In the genomic region with DNA sequence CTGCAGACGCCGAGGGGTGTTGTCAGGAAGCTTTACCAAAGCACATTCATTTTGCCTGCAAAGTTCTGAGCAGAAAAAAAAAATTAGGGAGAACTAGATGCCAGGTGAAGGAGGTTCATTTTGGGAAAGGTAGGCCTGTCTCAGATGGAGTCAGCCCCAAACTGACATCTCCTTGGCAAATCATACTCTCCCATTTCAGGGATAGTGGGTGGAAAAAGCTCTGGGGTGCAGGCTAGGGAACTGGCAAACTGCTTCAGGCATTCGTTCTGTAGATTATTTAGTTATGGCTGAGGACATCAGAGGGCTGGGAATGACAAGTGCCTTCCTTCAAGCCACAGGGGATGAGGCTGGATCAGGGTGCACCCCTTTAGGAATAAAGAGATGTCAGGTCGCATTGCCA, we compare ENCODE assay signal across 20 mouse cellular contexts.
"Had no signal": no experiment of that assay in that cellular context is flagged by ENCODE, and none has a peak within 500 bp of the region (broad histone marks: within the 10 kb centered on the region; RNA-seq: fewer than 3 reads in every experiment).

No protein-coding gene starts in this region.

- H3K27ac ChIP-seq: liver, embryonic 15.5 days; lung, embryonic 15.5 days; midbrain, embryonic 10.5 days; midbrain, embryonic 13.5 days; midbrain, embryonic 15.5 days; neural tube, embryonic 13.5 days; neural tube, embryonic 15.5 days had no signal

- H3K9me3 ChIP-seq: liver, embryonic 15.5 days; lung, embryonic 15.5 days; midbrain, embryonic 10.5 days; midbrain, embryonic 13.5 days; midbrain, embryonic 15.5 days; neural tube, embryonic 13.5 days; neural tube, embryonic 15.5 days had no signal

- H3K4me2 ChIP-seq: liver, embryonic 15.5 days; lung, embryonic 15.5 days; midbrain, embryonic 13.5 days; midbrain, embryonic 15.5 days; neural tube, embryonic 13.5 days; neural tube, embryonic 15.5 days had no signal

- H3K4me1 ChIP-seq: liver, embryonic 15.5 days; lung, embryonic 15.5 days; midbrain, embryonic 13.5 days; midbrain, embryonic 15.5 days; neural tube, embryonic 13.5 days; neural tube, embryonic 15.5 days had no signal

- H3K27me3 ChIP-seq: liver, embryonic 15.5 days; lung, embryonic 15.5 days; midbrain, embryonic 13.5 days; midbrain, embryonic 15.5 days; neural tube, embryonic 13.5 days; neural tube, embryonic 15.5 days had no signal

- H3K36me3 ChIP-seq: liver, embryonic 15.5 days; lung, embryonic 15.5 days; midbrain, embryonic 10.5 days; midbrain, embryonic 13.5 days; midbrain, embryonic 15.5 days; neural tube, embryonic 13.5 days; neural tube, embryonic 15.5 days had no signal

- H3K4me3 ChIP-seq: liver, embryonic 15.5 days; lung, embryonic 15.5 days; midbrain, embryonic 10.5 days; midbrain, embryonic 13.5 days; midbrain, embryonic 15.5 days; myocyte; neural tube, embryonic 13.5 days; neural tube, embryonic 15.5 days had no signal

- H3K9ac ChIP-seq: liver, embryonic 15.5 days; liver, postnatal 0 days; lung, embryonic 15.5 days; midbrain, embryonic 13.5 days; midbrain, embryonic 15.5 days; neural tube, embryonic 13.5 days; neural tube, embryonic 15.5 days had no signal

- DNase-seq: liver, postnatal 0 days; lung, adult 2 months; lung, postnatal 14 days; lung, postnatal 36 days; retina, postnatal 1 day; right cerebral cortex, postnatal 25 days; right cerebral cortex, postnatal 4 days; spleen, adult 18-20 months; thymus, adult 18-20 months; thymus, postnatal 14 days; thymus, postnatal 36 days had no signal

- ATAC-seq: liver, postnatal 0 days; lung, postnatal 0 days; midbrain, embryonic 13.5 days; midbrain, embryonic 15.5 days had no signal
